Mouse (Mus musculus) heart, postnatal 10 days (tissue): ENCODE results near the gene Gm10097. TPM values are rescaled to one million over a fixed set of nuclear protein-coding genes. Genes with fewer than 3 reads are reported as not detected.
A peak's percentile ranks its signal among the peaks of the same experiment; 100 is the strongest.

ENCODE experiments used
- DNase-seq, 2 experiments: peaks; one replicate each; pipeline ENCODE4 v3.0.0; 2021
- intact Hi-C: fragments of 180-260 bp; cut with DNase I; formaldehyde crosslinking; loops from one replicate; pipeline ENCODE4 v1.15.1; 2025
- total RNA-seq, 2 experiments: library from RNA; stranded (reverse); gene quantifications; 2 replicates each; pipeline ENCODE4 v1.2.3; 2021

The Gm10097 gene
- total RNA-seq, 2 experiments from 2014 or later, result 0.86 to 1.2 TPM

DNA sequence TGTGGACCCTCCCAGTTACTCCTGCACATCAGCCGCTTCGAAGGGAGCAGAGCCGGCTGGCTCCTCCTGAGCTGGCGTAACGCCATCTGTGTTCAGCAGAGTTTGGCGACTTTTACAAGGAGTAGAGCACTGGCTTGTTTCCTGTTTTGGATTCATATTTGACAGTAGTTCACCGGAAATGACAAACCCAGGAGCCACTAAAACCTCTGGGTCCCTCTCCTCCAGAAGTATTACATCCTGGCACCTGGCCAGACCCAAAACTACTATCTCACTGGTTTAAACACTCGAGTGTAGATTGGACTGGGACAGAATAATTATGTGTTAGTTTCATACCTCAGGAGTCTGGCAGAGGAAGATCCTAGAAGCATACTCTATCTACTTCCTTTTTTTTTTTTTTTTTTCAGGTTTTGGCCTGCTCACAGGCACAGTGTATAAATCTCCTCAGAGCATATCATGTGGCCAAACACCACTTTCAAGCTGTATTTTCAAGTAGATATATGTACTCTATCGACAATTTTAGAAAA, 11.0 kb downstream of the Gm10097 start:
- peak; percentile 75 to 77 for DNase-seq
- intact Hi-C loops, result no loop called here

DNA sequence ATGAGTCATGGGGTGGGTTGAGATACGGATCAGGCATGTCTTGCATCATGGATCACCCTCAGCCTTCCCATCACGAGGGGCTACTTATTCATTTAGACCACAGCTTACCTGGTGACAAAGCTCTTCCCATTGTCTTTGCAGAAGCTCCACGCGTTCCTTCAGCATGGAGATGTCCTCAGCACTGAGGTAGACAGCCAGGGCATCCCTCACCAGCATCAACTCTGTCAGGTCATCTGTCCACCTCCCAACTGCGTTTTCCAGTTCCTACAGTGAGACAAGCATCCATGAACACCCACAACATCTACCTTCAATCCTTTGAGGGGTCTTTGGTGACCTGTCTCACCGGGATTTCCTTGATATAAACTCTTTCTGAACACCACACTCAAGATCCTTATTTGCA, 14.7 kb downstream of the Gm10097 start:
- intact Hi-C loops, result no loop called here
- no peak for DNase-seq

DNA sequence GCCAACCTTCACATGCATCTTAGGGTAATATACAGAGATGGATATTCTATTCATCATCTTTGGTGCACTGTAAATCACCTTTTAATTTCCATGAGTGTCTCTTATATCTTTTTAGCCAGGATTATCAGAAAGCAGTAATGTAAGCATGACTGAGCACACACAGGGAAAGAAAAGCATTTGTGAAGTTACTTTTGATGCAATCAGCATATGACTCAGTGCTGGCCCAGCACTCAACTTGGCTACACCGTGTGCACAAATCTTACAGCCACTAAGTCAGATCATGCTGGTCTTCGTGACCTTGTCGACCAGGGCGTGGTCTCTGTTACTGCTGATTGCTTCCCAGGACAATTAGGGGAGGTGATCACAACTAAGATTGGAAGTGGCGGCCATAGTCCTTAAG, 16.8 kb downstream of the Gm10097 start:
- intact Hi-C loops, result no loop called here
- no peak for DNase-seq

DNA sequence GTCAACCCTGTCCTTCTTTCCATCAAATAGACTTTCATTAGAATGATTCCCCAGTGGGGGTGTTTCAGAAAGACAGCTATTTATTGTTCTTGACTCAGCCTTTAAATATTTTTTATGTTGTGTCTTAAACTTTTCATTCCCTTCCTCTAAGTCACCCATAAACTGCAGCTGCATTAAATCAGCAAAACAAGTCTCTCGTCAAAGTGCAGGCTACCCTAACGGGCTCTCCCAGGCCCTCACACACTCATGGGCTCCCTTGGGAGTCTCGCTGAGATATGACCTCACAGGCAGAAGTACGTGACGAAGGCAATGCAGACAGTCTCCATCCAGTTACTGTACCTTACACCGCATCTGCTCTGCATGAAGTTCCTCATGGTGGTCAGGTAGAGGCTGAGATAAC, 17.3 kb downstream of the Gm10097 start:
- no peak for DNase-seq
- intact Hi-C loops, result no loop called here

DNA sequence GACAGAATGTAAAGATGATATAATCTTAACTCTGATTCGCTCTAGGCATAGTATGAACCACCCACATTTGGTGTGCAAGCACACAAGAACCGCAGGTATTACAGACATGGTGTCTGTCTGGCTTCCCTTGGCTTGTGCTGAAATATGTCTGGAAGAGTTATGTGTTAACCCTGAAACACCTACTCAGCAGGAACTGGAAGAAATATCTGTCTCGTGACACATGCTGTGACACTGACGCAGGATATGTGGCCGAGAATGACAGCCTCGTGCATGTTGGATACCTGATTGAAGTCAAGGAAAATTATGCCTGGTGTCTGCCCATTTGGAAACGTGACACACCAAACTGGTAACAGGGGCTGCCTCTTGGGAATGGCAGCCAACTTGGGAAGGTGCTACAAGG, 18.3 kb downstream of the Gm10097 start:
- intact Hi-C loops, result no loop called here
- DNase-seq, result no peak

DNA sequence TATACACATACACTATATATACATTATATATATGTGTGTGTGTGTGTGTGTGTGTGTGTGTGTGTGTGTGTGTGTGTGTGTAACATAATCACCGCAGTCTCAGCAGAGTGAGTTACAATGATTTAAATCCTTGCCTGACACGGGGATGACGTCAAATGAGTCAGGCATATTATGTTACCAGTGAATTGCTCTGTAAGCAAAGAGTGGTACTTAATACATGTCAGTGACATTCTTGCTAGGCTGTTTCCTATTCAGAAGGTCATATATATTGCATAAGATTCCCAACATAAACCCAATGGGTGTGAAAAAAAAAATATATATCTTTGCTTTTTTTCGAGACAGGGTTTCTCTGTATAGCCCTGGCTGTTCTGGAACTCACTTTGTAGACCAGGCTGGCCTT, 20.1 kb downstream of the Gm10097 start:
- intact Hi-C loops, result no loop called here
- DNase-seq, result no peak

DNA sequence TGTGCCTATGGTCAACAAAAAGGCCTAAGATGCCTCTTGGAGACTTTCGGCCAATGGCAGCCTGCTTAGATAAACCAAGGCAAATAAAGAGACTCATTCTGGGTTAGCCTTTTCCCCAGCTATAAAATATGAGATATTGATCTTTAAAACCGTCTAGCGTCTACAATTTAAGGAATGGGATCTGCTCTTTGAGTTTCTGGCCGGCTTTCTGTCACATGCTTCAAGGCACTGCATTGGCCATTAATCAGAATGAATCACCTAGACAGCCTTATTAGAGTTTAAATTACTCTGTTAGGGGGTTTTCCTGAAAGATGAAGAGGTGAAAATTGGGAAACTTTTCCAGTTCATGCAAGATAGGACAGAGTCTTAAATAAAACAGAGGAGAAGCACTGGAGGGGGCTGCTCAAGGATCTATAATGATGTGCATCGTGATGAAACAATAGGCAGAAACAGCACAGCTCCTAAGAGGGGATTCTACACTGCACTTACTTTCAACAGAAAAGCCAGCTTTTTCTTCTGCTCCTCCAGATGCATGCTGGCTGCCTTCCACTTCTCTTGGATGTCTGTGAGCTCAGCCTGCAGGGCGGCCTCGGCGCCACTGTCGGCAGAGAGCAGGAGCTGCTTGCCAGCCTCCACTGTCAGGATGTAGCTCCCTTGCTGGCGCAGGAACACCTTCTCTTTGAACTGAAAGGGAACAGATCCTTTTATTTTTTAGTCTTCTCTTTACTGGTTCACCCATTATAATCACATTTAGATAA, 28.2 kb downstream of the Gm10097 start:
- intact Hi-C loops, result no loop called here
- peak; percentile 68 for DNase-seq

DNA sequence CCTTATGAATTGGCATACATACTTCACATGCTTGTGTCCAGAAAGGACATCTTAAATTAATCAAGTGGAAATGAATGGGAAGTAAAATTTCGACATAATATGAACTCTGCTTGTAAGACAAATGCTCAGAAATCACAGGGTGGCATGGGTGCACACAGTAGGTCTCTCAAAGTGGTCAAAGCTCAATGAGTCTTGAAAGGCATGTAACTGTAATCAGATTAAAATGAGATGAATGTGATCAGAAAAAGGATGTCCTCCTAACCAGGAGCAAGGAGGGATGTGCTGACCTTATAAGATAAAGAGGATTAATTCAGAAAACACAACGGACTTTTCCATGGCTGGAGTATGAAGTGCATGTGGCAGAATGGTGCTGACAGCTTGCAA, 28.8 kb downstream of the Gm10097 start:
- intact Hi-C loops, result no loop called here
- no peak for DNase-seq

DNA sequence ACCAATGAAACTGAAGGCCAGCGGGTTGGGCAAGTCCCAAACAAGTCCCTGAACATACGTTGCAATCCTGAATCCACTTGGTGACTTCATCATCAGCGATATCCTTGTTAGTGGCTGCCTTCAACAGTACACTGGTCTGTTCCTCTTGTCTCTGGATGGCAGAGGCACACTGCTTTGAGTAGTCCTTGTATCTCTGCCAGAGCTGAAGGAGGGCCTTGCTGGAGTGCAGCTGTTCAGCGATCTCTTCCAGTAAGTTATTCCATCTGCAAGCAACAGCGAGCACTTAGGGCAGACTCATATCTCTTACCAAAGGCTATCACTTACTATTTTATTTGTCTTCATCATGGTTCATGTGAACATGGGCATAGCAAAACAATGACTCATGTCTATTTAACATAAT, 41.8 kb downstream of the Gm10097 start:
- intact Hi-C loops, result no loop called here
- DNase-seq, result peak; percentile 14 to 19

DNA sequence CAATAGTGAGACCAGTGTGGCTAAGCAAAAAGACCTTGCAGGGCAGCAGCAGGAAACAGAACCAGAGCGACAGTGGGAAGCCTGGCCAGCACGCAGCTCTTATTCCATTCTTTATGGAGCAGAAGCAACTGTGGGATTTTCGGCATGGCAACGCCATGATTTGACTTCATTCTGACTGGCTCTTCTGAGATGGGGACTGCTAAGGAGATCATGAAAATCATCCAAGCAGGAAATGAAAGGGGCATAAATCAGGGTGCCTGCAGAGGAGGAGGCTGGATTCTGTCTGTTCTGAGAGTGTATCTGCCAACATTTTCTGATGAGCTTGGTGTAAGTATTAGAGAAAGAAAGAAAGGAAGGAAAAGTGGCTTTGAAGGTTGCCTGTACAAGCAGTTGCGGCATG, 47.2 kb downstream of the Gm10097 start:
- intact Hi-C loops, result no loop called here
- DNase-seq, result no peak

DNA sequence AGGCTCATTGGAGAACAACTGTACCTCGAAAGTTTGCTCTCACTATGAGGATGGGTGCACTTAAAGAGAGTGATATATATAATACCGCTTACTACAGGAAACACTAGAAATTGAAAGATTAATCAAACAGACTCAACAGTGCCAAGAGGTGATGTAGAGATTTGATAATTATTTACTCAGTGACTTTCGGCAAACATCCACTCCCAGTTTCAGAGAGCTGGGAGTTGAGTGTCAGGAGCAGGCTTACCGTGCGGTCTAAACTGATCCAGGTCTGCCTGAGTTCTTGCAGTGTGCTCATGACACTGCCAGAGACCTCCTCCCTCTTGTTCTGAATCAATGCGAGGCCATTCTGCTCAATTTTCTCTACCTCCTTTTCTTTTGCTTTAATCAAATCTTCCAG, 47.7 kb downstream of the Gm10097 start:
- intact Hi-C loops, result no loop called here
- no peak for DNase-seq
